Mouse (Mus musculus) intestine, embryonic 15.5 days (tissue): ENCODE data around the gene Ank. TPM values are rescaled to one million over a fixed set of nuclear protein-coding genes. Genes with fewer than 3 reads are reported as not detected.
A peak's percentile ranks its signal among the peaks of the same experiment; 100 is the strongest.
"Not testable (repeated sequence)": the region's sequence is repeated elsewhere in the genome, so short reads cannot be mapped to it uniquely, and the experiment has no call there.

Experiments used
- ATAC-seq: fragments of 200-750 bp; cut with Nextera tagmentation; 2 replicates; pipeline ENCODE4 v1.8.0; 2017; ENCODE audit warnings: moderate TSS enrichment, moderate library complexity
- H3K27ac ChIP-seq: fragments of 300-500 bp; sonication (generic); 2 replicates; pipeline ENCODE4 v1.5.1; 2015; ENCODE audit warnings: mild to moderate bottlenecking, inconsistent platforms
- H3K27me3 ChIP-seq: fragments of 300-500 bp; sonication (generic); replicated peaks from 2 replicates; pipeline ENCODE4 v1.6.1; 2015; ENCODE audit warnings: inconsistent platforms
- H3K36me3 ChIP-seq: fragments of 300-500 bp; sonication (generic); 2 replicates; pipeline ENCODE4 v1.6.1; 2015; ENCODE audit warnings: inconsistent platforms
- H3K4me1 ChIP-seq: fragments of 300-500 bp; sonication (generic); replicated peaks from 2 replicates; pipeline ENCODE4 v1.6.1; 2015; ENCODE audit warnings: inconsistent platforms
- H3K4me2 ChIP-seq: fragments of 300-500 bp; sonication (generic); replicated peaks from 2 replicates; pipeline ENCODE4 v1.6.1; 2015; ENCODE audit warnings: mild to moderate bottlenecking, inconsistent platforms
- H3K4me3 ChIP-seq: fragments of 300-500 bp; sonication (generic); replicated peaks from 2 replicates; pipeline ENCODE4 v1.5.1; 2015; ENCODE audit warnings: inconsistent platforms
- H3K9ac ChIP-seq: fragments of 300-500 bp; sonication (generic); 2 replicates; pipeline ENCODE4 v1.6.1; 2015; ENCODE audit warnings: inconsistent platforms
- H3K9me3 ChIP-seq: fragments of 300-500 bp; sonication (generic); 2 replicates; pipeline ENCODE4 v1.6.1; 2016; ENCODE audit warnings: inconsistent platforms
- WGBS: fragments of 180-500 bp; shearing (Covaris S2); methylation state at CpG from one replicate; pipeline ENCODE4 v1.1.7; 2015; 5-methylcytosine and 5-hydroxymethylcytosine counted together
- polyA plus RNA-seq: library from polyadenylated mRNA; unstranded; fragments of >200 nt; fragmentation: Nextera tagmentation; extraction: Ambion mirVana; gene quantifications from 2 replicates; pipeline ENCODE4 v1.2.1, GENCODE M21; 2015

Gene Ank
- polyA plus RNA-seq, 1 experiment from 2014 or later, result 15.9 TPM

- no peak overlapping the region for H3K9ac ChIP-seq
- WGBS, result 63% methylated on average over 9 of the region's 9 CpGs
- no peaks in the 10 kb centered on the region for H3K4me1 ChIP-seq
- H3K36me3 ChIP-seq, result no peaks in the 10 kb centered on the region
- H3K9me3 ChIP-seq, result no peaks in the 10 kb centered on the region
- no peak overlapping the region for H3K27ac ChIP-seq
- H3K4me2 ChIP-seq, result no peak overlapping the region
- H3K4me3 ChIP-seq, result no peak overlapping the region
- ATAC-seq, result peak; percentile 73
- no peaks in the 10 kb centered on the region for H3K27me3 ChIP-seq
Observed at GRCm38 (mm10) chr15:27444772-27445347, 21.6 kb upstream of the Ank start.

GRCm38 (mm10) chr15:27450689-27451088 lies 15.8 kb upstream of the Ank start:
- Histone ChIP-seq H3K9me3 (no peaks in the 10 kb centered on the region), H3K4me2 (no peak overlapping the region), H3K27me3 (no peaks in the 10 kb centered on the region), H3K4me1 (no peaks in the 10 kb centered on the region), H3K36me3 (no peaks in the 10 kb centered on the region), H3K27ac (no peak overlapping the region), H3K9ac (no peak overlapping the region), H3K4me3 (no peak overlapping the region)
- WGBS, result 72% methylated on average over 5 of the region's 5 CpGs
- ATAC-seq, result no peak

GRCm38 (mm10) chr15:27451760-27452159 lies 14.7 kb upstream of the Ank start:
- no peak overlapping the region for H3K4me3 ChIP-seq
- no peaks in the 10 kb centered on the region for H3K4me1 ChIP-seq
- WGBS, result 86% methylated on average over 3 of the region's 3 CpGs
- H3K36me3 ChIP-seq, result no peaks in the 10 kb centered on the region
- ATAC-seq, result no peak
- no peak overlapping the region for H3K27ac ChIP-seq
- H3K27me3 ChIP-seq, result no peaks in the 10 kb centered on the region
- H3K9me3 ChIP-seq, result no peaks in the 10 kb centered on the region
- no peak overlapping the region for H3K9ac ChIP-seq
- no peak overlapping the region for H3K4me2 ChIP-seq

GRCm38 (mm10) chr15:27452496-27452895 lies 14.0 kb upstream of the Ank start:
- Histone ChIP-seq H3K9ac (no peak overlapping the region), H3K27me3 (no peaks in the 10 kb centered on the region), H3K36me3 (no peaks in the 10 kb centered on the region), H3K4me1 (no peaks in the 10 kb centered on the region), H3K4me2 (no peak overlapping the region), H3K4me3 (no peak overlapping the region), H3K27ac (no peak overlapping the region), H3K9me3 (no peaks in the 10 kb centered on the region)
- no peak for ATAC-seq
- 85% methylated on average over 9 of the region's 9 CpGs for WGBS

- ATAC-seq, result no peak
Observed at GRCm38 (mm10) chr15:27457001-27457400, 9.5 kb upstream of the Ank start.

GRCm38 (mm10) chr15:27459781-27460180 lies 6.7 kb upstream of the Ank start:
- H3K4me1 ChIP-seq, H3K4me2 ChIP-seq, H3K27me3 ChIP-seq, H3K27ac ChIP-seq, H3K9ac ChIP-seq, ATAC-seq, H3K9me3 ChIP-seq, H3K4me3 ChIP-seq, H3K36me3 ChIP-seq: not testable (repeated sequence)
- 52% methylated on average over 14 of the region's 14 CpGs for WGBS

More at GRCm38 (mm10) chr15:27457001-27457400, 9.5 kb upstream of the Ank start:
- Histone ChIP-seq H3K27ac (no peak overlapping the region), H3K27me3 (no peaks in the 10 kb centered on the region), H3K4me3 (no peak overlapping the region), H3K4me1 (0 out of 2 replicates have a peak, but pooled peaks cover 2% of the 10 kb centered on the region), H3K4me2 (no peak overlapping the region), H3K9ac (no peak overlapping the region), H3K9me3 (no peaks in the 10 kb centered on the region), H3K36me3 (no peaks in the 10 kb centered on the region)
- whole genome bisulfite sequencing, result 96% methylated on average over 2 of the region's 2 CpGs

GRCm38 (mm10) chr15:27461336-27462245 lies 4.9 kb upstream of the Ank start:
- Histone ChIP-seq H3K9me3 (no peaks in the 10 kb centered on the region), H3K27me3 (no peaks in the 10 kb centered on the region), H3K4me2 (no peak overlapping the region), H3K4me3 (no peak overlapping the region), H3K9ac (no peak overlapping the region), H3K36me3 (no peaks in the 10 kb centered on the region), H3K27ac (no peak overlapping the region), H3K4me1 (0 out of 2 replicates have a peak, but pooled peaks cover 2% of the 10 kb centered on the region)
- ATAC-seq, result no peak
- WGBS, result 38% methylated on average over 12 of the region's 12 CpGs

- 94% methylated on average over 13 of the region's 13 CpGs for WGBS
- H3K9me3 ChIP-seq, result no peaks in the 10 kb centered on the region
- no peak for ATAC-seq
Observed at GRCm38 (mm10) chr15:27463876-27464275, 2.6 kb upstream of the Ank start.

GRCm38 (mm10) chr15:27465391-27466005 lies 979 bp upstream of the Ank start:
- no peaks in the 10 kb centered on the region for H3K27me3 ChIP-seq
- ATAC-seq, result no peak
- peak overlapping the region; percentile 91 for H3K4me2 ChIP-seq
- 0 out of 2 replicates have a peak, but pooled peaks cover 2% of the 10 kb centered on the region for H3K4me1 ChIP-seq
- H3K4me3 ChIP-seq, result peak overlapping the region; percentile 76
- peak overlapping the region; percentile 77; the same call in 1 of the 2 replicates for H3K9ac ChIP-seq
- no peak overlapping the region for H3K27ac ChIP-seq
- 33% methylated on average over 8 of the region's 8 CpGs for WGBS
- no peaks in the 10 kb centered on the region for H3K9me3 ChIP-seq
- no peaks in the 10 kb centered on the region for H3K36me3 ChIP-seq

More at GRCm38 (mm10) chr15:27463876-27464275, 2.6 kb upstream of the Ank start:
- Histone ChIP-seq H3K27me3 (no peaks in the 10 kb centered on the region), H3K36me3 (no peaks in the 10 kb centered on the region), H3K4me1 (0 out of 2 replicates have a peak, but pooled peaks cover 2% of the 10 kb centered on the region), H3K27ac (no peak overlapping the region), H3K4me2 (no peak overlapping the region), H3K4me3 (no peak overlapping the region), H3K9ac (no peak overlapping the region)

GRCm38 (mm10) chr15:27467081-27467491 lies 609 bp downstream of the Ank start:
- Histone ChIP-seq H3K4me3 (peak overlapping the region; percentile 76), H3K4me2 (peak overlapping the region; percentile 91), H3K9me3 (no peaks in the 10 kb centered on the region), H3K27me3 (no peaks in the 10 kb centered on the region), H3K9ac (peak overlapping the region; percentile 77), H3K27ac (peak overlapping the region; percentile 82), H3K4me1 (no peaks in the 10 kb centered on the region), H3K36me3 (no peaks in the 10 kb centered on the region)
- ATAC-seq, result no peak; the same call in 1 of the 2 replicates
- under 1% methylated on average over 25 of the region's 25 CpGs for WGBS

GRCm38 (mm10) chr15:27467641-27468040 lies 1.2 kb downstream of the Ank start:
- Histone ChIP-seq H3K4me3 (peak overlapping the region; percentile 76), H3K36me3 (no peaks in the 10 kb centered on the region), H3K27me3 (no peaks in the 10 kb centered on the region), H3K9me3 (no peaks in the 10 kb centered on the region), H3K27ac (no peak overlapping the region), H3K4me2 (peak overlapping the region; percentile 91), H3K9ac (0 out of 2 replicates have a peak overlapping the region, but pooled peaks have one; percentile 77), H3K4me1 (no peaks in the 10 kb centered on the region)
- no peak for ATAC-seq
- WGBS, result 23% methylated on average over 7 of the region's 7 CpGs

- Histone ChIP-seq H3K9ac (no peak overlapping the region), H3K4me2 (no peak overlapping the region), H3K36me3 (no peaks in the 10 kb centered on the region), H3K27me3 (no peaks in the 10 kb centered on the region), H3K9me3 (no peaks in the 10 kb centered on the region), H3K4me1 (no peaks in the 10 kb centered on the region), H3K27ac (no peak overlapping the region), H3K4me3 (no peak overlapping the region)
- ATAC-seq, result no peak
- 72% methylated on average over 4 of the region's 4 CpGs for WGBS
Observed at GRCm38 (mm10) chr15:27468822-27469488, 2.5 kb downstream of the Ank start.
